Mouse (Mus musculus) stomach, embryonic 16.5 days (tissue): ENCODE data around the gene Tubgcp3. TPM values are rescaled to one million over a fixed set of nuclear protein-coding genes. Genes with fewer than 3 reads are reported as not detected.
A peak's percentile ranks its signal among the peaks of the same experiment; 100 is the strongest.
"Not testable (repeated sequence)": the region's sequence is repeated elsewhere in the genome, so short reads cannot be mapped to it uniquely, and the experiment has no call there.

Source experiments
- ATAC-seq: fragments of 200-750 bp; cut with Nextera tagmentation; 2 replicates; pipeline ENCODE4 v1.8.0; 2017; ENCODE audit warnings: moderate number of reproducible peaks, moderate TSS enrichment; ENCODE audit not compliant: insufficient read depth, low FRiP score
- H3K27ac ChIP-seq: fragments of 300-500 bp; sonication (generic); 2 replicates; pipeline ENCODE4 v1.5.1; 2014; ENCODE audit warnings: low read length
- H3K27me3 ChIP-seq: fragments of 300-500 bp; sonication (generic); 2 replicates; pipeline ENCODE4 v1.6.1; 2014; ENCODE audit warnings: low read length, control low read depth, mixed read lengths; ENCODE audit not compliant: control insufficient read depth, insufficient read depth
- H3K36me3 ChIP-seq: fragments of 300-500 bp; sonication (generic); 2 replicates; pipeline ENCODE4 v1.6.1; 2014; ENCODE audit warnings: low read length; ENCODE audit not compliant: control insufficient read depth, insufficient read depth
- H3K4me1 ChIP-seq: fragments of 300-500 bp; sonication (generic); 2 replicates; pipeline ENCODE4 v1.6.1; 2014; ENCODE audit warnings: low read length, control low read depth, mixed read lengths; ENCODE audit not compliant: control insufficient read depth, insufficient read depth
- H3K4me2 ChIP-seq: fragments of 300-500 bp; sonication (generic); 2 replicates; pipeline ENCODE4 v1.6.1; 2014; ENCODE audit warnings: low read depth, low read length, mixed read lengths
- H3K4me3 ChIP-seq: fragments of 300-500 bp; sonication (generic); replicated peaks from 2 replicates; pipeline ENCODE4 v1.5.1; 2014; ENCODE audit warnings: mild to moderate bottlenecking, low read length
- H3K9ac ChIP-seq: fragments of 300-500 bp; sonication (generic); 2 replicates; pipeline ENCODE4 v1.6.1; 2014; ENCODE audit warnings: low read length
- H3K9me3 ChIP-seq: fragments of 300-500 bp; sonication (generic); replicated peaks from 2 replicates; pipeline ENCODE4 v1.6.1; 2016; ENCODE audit warnings: low read length, control low read depth; ENCODE audit not compliant: control insufficient read depth
- WGBS: fragments of 180-500 bp; shearing (Covaris S2); extraction: QIAGEN DNeasy Blood & Tissue Kit; methylation state at CpG from one replicate; pipeline ENCODE4 v1.1.7; 2014; 5-methylcytosine and 5-hydroxymethylcytosine counted together
- polyA plus RNA-seq: library from polyadenylated mRNA; unstranded; fragments of >200 nt; fragmentation: Nextera tagmentation; extraction: Ambion mirVana; gene quantifications from 2 replicates; pipeline ENCODE4 v1.2.1, GENCODE M21; 2015

The Tubgcp3 gene
- polyA plus RNA-seq, 1 experiment from 2014 or later = 40.8 TPM

DNA sequence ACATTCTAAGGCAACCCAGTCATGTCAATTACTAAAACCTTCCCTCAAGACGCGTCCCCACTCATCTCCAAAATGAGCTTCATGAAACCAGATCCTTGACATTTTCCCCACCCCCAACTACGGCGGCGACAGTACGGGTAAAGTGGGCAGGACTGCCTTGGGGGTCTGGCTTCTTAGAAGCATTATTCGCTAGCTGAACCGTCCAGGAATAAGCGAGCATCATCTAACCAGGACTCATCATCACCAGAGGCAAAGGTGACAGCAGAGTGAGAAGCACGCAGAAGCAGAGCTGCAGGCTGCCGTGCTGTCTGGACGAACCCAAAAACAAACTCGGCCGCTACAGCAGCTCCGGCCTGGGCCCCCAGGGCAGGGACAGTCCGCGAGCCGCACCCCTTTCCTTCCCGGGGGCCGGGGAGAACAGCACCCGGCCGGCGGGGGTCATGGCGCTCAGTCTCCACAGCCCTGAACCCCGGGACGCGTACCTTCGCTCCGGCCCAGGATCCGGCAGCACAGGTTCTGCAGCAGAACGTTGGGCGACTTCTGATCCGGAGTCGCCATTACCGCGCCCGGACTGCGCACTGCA is 484 bp downstream of the Tubgcp3 start:
- peaks cover 7% of the 10 kb centered on the region for H3K4me1 ChIP-seq
- H3K9me3 ChIP-seq = no peaks in the 10 kb centered on the region
- ATAC-seq = peak; percentile 81
- H3K9ac ChIP-seq = peak overlapping the region; percentile 93
- no peaks in the 10 kb centered on the region for H3K27me3 ChIP-seq
- whole genome bisulfite sequencing = under 1% methylated on average over 38 of the region's 38 CpGs
- H3K27ac ChIP-seq = peak overlapping the region; percentile 52
- no peaks in the 10 kb centered on the region for H3K36me3 ChIP-seq
- H3K4me2 ChIP-seq = peak overlapping the region; percentile 82
- H3K4me3 ChIP-seq = peak overlapping the region; percentile 91

GRCm38 (mm10) chr8:12670965-12671364 is 1.1 kb downstream of the Tubgcp3 start:
- Histone ChIP-seq H3K36me3 (no peaks in the 10 kb centered on the region), H3K4me1 (peaks cover 7% of the 10 kb centered on the region), H3K27me3 (no peaks in the 10 kb centered on the region), H3K9ac (peak overlapping the region; percentile 93), H3K9me3 (no peaks in the 10 kb centered on the region), H3K27ac (no peak overlapping the region), H3K4me2 (peak overlapping the region; percentile 82), H3K4me3 (peak overlapping the region; percentile 91)
- no peak for ATAC-seq
- 21% methylated on average over 6 of the region's 6 CpGs for WGBS

GRCm38 (mm10) chr8:12668832-12669231 is 3.2 kb downstream of the Tubgcp3 start:
- no peak overlapping the region for H3K9ac ChIP-seq
- no peaks in the 10 kb centered on the region for H3K9me3 ChIP-seq
- no peaks in the 10 kb centered on the region for H3K27me3 ChIP-seq
- no peak overlapping the region for H3K4me2 ChIP-seq
- no peak for ATAC-seq
- no peaks in the 10 kb centered on the region for H3K36me3 ChIP-seq
- H3K27ac ChIP-seq = no peak overlapping the region
- peaks cover 7% of the 10 kb centered on the region for H3K4me1 ChIP-seq
- WGBS = 90% methylated on average over 6 of the region's 6 CpGs
- no peak overlapping the region for H3K4me3 ChIP-seq

- not testable (repeated sequence) for H3K36me3 ChIP-seq, ATAC-seq, H3K27ac ChIP-seq, H3K4me3 ChIP-seq, H3K4me2 ChIP-seq, H3K9ac ChIP-seq, H3K9me3 ChIP-seq, H3K27me3 ChIP-seq, H3K4me1 ChIP-seq
- 73% methylated on average over 3 of the region's 3 CpGs for WGBS
Measured at GRCm38 (mm10) chr8:12666530-12666929, 5.5 kb downstream of the Tubgcp3 start.

DNA sequence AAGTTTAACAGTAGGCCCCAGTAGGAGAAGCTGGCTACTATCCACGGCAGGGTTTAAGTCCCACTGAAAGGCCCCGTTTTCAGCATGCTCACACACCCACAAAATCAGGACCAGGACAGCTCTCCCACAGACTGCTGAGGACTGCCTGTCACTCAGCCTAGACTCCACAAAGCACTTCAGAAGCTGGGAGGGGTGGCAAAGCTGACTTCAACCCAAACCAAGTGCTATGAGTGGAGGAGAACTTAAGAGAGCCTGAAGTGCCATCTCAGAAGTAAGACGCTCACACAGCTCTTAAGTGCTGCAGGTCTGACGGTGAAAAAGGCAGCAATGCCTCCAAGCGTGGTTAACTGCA is 9.0 kb downstream of the Tubgcp3 start:
- no peak overlapping the region for H3K27ac ChIP-seq
- ATAC-seq = no peak
- 84% methylated on average over 5 of the region's 5 CpGs for WGBS
- H3K4me1 ChIP-seq = no peaks in the 10 kb centered on the region
- H3K9ac ChIP-seq = no peak overlapping the region
- no peaks in the 10 kb centered on the region for H3K36me3 ChIP-seq
- no peaks in the 10 kb centered on the region for H3K27me3 ChIP-seq
- H3K4me2 ChIP-seq = no peak overlapping the region
- H3K9me3 ChIP-seq = no peaks in the 10 kb centered on the region
- H3K4me3 ChIP-seq = no peak overlapping the region

DNA sequence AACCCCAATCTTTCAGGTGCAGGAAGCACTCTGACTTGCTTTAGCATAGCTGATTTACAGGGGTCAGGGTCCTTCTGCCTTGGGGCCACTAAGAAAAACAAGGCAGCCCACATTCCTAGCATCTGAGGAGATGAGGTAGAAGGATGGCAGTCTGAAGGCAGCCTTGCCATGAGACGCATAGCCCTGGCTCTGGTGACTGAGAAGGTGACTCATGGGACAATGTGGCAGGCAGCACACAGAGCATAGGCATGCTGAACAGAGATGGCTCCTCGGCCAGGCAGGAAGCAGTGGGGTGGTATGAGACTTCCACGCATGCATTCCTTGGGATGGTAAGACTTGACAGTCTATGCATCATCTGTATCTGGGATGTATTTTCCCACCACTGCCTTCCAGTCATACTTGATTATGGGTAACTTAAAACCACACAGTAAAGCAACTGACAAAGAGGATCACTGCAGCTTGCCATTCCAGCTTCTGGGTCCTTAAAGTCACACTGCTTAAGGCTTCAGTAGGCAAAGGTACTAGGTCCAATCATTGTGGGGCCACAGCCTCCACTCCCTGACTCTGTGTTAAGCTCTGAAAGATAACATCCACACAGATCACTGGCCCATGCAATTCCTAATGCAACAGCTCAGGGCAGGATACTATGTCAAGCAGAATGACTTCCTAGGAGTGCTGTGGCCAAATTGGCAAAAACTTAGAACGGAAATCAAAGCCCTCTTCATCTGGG is 9.5 kb downstream of the Tubgcp3 start:
- Histone ChIP-seq H3K4me3 (no peak overlapping the region), H3K9me3 (no peaks in the 10 kb centered on the region), H3K4me2 (no peak overlapping the region), H3K4me1 (no peaks in the 10 kb centered on the region), H3K9ac (no peak overlapping the region), H3K36me3 (0 out of 2 replicates have a peak, but pooled peaks cover under 1% of the 10 kb centered on the region), H3K27me3 (no peaks in the 10 kb centered on the region), H3K27ac (no peak overlapping the region)
- 84% methylated on average over 4 of the region's 4 CpGs for WGBS
- no peak for ATAC-seq

GRCm38 (mm10) chr8:12657411-12657810 is 14.6 kb downstream of the Tubgcp3 start:
- H3K4me3 ChIP-seq = no peak overlapping the region
- no peak for ATAC-seq
- H3K4me1 ChIP-seq = no peaks in the 10 kb centered on the region
- 94% methylated on average over 16 of the region's 16 CpGs for WGBS
- no peak overlapping the region for H3K27ac ChIP-seq
- H3K9me3 ChIP-seq = no peaks in the 10 kb centered on the region
- H3K36me3 ChIP-seq = peaks cover 14% of the 10 kb centered on the region
- H3K27me3 ChIP-seq = no peaks in the 10 kb centered on the region
- no peak overlapping the region for H3K4me2 ChIP-seq
- no peak overlapping the region for H3K9ac ChIP-seq

DNA sequence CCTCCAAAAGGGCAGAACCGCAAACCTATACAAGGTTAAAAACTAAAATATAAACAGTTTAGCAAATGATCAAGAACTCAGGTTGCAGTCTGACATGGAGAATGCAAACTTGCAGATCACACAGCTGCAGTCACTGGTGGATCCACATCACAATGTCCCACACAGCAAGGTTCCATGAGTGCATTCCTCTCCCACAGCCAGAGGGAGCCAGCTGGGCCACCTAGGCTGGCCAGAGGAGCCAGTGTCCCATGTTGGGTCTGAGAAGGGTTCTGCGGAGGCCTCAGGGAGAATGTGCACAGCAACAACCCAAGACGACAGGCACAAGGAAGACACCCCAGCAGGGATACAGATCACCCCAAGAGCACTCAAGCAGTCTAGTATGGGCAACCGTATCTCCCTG is 20.8 kb downstream of the Tubgcp3 start:
- Histone ChIP-seq H3K27ac (no peak overlapping the region), H3K9ac (no peak overlapping the region), H3K9me3 (no peaks in the 10 kb centered on the region), H3K36me3 (peaks cover 13% of the 10 kb centered on the region), H3K27me3 (no peaks in the 10 kb centered on the region), H3K4me2 (no peak overlapping the region), H3K4me3 (no peak overlapping the region), H3K4me1 (no peaks in the 10 kb centered on the region)
- no peak for ATAC-seq
- 70% methylated on average over 4 of the region's 4 CpGs for WGBS

DNA sequence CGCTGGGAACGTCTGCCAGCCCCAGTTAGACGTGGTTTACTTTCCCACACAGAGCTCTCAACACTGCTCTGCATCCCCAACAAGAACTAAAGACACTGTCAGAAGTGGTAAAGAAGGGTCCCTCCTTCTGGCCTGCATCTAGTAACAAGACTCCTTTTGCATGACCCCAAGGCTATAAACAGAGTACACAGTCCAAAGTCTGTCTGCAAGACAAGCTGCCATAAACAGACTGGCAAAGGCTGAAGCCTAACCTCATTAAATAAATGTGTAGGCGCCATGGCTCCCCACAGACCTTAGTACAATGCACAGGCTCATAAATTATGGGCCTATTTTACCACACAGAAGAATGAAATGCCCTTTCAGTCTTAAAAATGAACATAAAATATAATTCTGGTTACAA is 21.6 kb downstream of the Tubgcp3 start:
- Histone ChIP-seq H3K27me3 (no peaks in the 10 kb centered on the region), H3K4me3 (no peak overlapping the region), H3K27ac (no peak overlapping the region), H3K9ac (no peak overlapping the region), H3K9me3 (no peaks in the 10 kb centered on the region), H3K36me3 (peaks cover 11% of the 10 kb centered on the region), H3K4me1 (no peaks in the 10 kb centered on the region), H3K4me2 (no peak overlapping the region)
- ATAC-seq = no peak
- WGBS = 82% methylated on average over 4 of the region's 4 CpGs
